Mouse (Mus musculus) cerebellum, postnatal 10 days (tissue): Measurements from ENCODE around the gene Map3k5.

Experiments
- DNase-seq, 2 experiments: peaks; one replicate each; pipeline ENCODE4 v3.0.0; 2021; ENCODE audit warnings: mixed read lengths in 2 of 2

The Map3k5 gene

GRCm38 (mm10) chr10:20060320-20060970 is 126.2 kb downstream of the Map3k5 start:
- DNase-seq: peak; percentile 73 to 74

- no peak for DNase-seq
These were observed 130.4 kb downstream of the Map3k5 start for GRCm38 (mm10) chr10:20064556-20065207.

GRCm38 (mm10) chr10:20066069-20066665 is 131.9 kb downstream of the Map3k5 start:
- DNase-seq: no peak

- DNase-seq: no peak
These were observed 135.6 kb downstream of the Map3k5 start for GRCm38 (mm10) chr10:20069771-20070460.

GRCm38 (mm10) chr10:20070576-20071109 is 136.4 kb downstream of the Map3k5 start:
- DNase-seq: no peak

- DNase-seq: peak; percentile 44 to 47
These were observed 137.4 kb downstream of the Map3k5 start for GRCm38 (mm10) chr10:20071716-20072115.

- DNase-seq: peak; percentile 88 to 89
These were observed 139.1 kb downstream of the Map3k5 start for GRCm38 (mm10) chr10:20073236-20073893.

GRCm38 (mm10) chr10:20076541-20077469 is 142.5 kb downstream of the Map3k5 start:
- DNase-seq: no peak

- DNase-seq: no peak
These were observed 144.1 kb downstream of the Map3k5 start for GRCm38 (mm10) chr10:20078350-20078749.

GRCm38 (mm10) chr10:20087841-20088240 is 153.6 kb downstream of the Map3k5 start:
- DNase-seq: no peak

- no peak for DNase-seq
These were observed 154.8 kb downstream of the Map3k5 start for GRCm38 (mm10) chr10:20089026-20089425.

- no peak for DNase-seq
These were observed 155.9 kb downstream of the Map3k5 start for GRCm38 (mm10) chr10:20090171-20090570.

- no peak for DNase-seq
These were observed 157.1 kb downstream of the Map3k5 start for GRCm38 (mm10) chr10:20091416-20091815.

- DNase-seq: no peak
These were observed 158.1 kb downstream of the Map3k5 start for GRCm38 (mm10) chr10:20092371-20092770.

GRCm38 (mm10) chr10:20101456-20101855 is 167.2 kb downstream of the Map3k5 start:
- no peak for DNase-seq

- DNase-seq: peak; percentile 84 to 85
These were observed 170.1 kb downstream of the Map3k5 start for GRCm38 (mm10) chr10:20104271-20104931.

GRCm38 (mm10) chr10:20105575-20105974 is 171.3 kb downstream of the Map3k5 start:
- peak; percentile 47 to 52 for DNase-seq

GRCm38 (mm10) chr10:20107031-20107430 is 172.8 kb downstream of the Map3k5 start:
- DNase-seq: no peak

GRCm38 (mm10) chr10:20111508-20111907 is 177.2 kb downstream of the Map3k5 start:
- no peak for DNase-seq

- DNase-seq: peak; percentile 60 to 68
These were observed 178.0 kb downstream of the Map3k5 start for GRCm38 (mm10) chr10:20112026-20112973.
